Mouse (Mus musculus): ENCODE results near the gene Olfr920. TPM values are rescaled to one million over a fixed set of nuclear protein-coding genes. Genes with fewer than 3 reads are reported as not detected.

Olfr920 gene
- under 1 TPM in 1 of 2 experiments, not detected in 1; 0.05 TPM for total RNA-seq (2021)
- 0.06 and 0.12 TPM in 2 replicates for polyA plus RNA-seq (2012; rRNA removed)
- long read RNA-seq: 0 reads

- Histone ChIP-seq H3K27ac (no peak within 1 kb of the TSS), H3K4me3 (no peak within 1 kb of the TSS), H3K4me1 (ENCODE audit: control insufficient read depth, insufficient read depth, low read length) (no peaks in the 10 kb centered on the region), H3K79me2 (replicated peaks; ENCODE audit: control insufficient read depth, insufficient read depth, low read length) (no peaks in the 10 kb centered on the region), H3K9ac (ENCODE audit: low read depth, low read length) (no peak within 1 kb of the TSS), H3K27me3 (ENCODE audit: control insufficient read depth, insufficient read depth, low read length) (no peaks in the 10 kb centered on the region), H3K36me3 (ENCODE audit: control insufficient read depth, insufficient read depth, low read length) (no peaks in the 10 kb centered on the region)
- WGBS: 80% methylated on average over 1 of the region's 1 CpGs
- intact Hi-C loops (cut with DNase I): no loop called here
- DNase-seq: no peak
- TF ChIP-seq CTCF (IDR thresholded peaks at IDR 0.05): no peak
- no peak for TF ChIP-seq EP300 (IDR thresholded peaks at IDR 0.05; ENCODE audit: insufficient read depth, low read depth, low read length)
- TF ChIP-seq POLR2A (IDR thresholded peaks at IDR 0.05; ENCODE audit: insufficient read depth, low read depth, low read length): no peak
These were observed at the start of gene Olfr920 for GRCm38 (mm10) chr9:38751999-38752398. Gene Olfr920, plus strand, starts transcription at chr9:38752299.

GRCm38 (mm10) chr9:38718102-38718501, 34.0 kb upstream of the Olfr920 start, which contains the start of gene Vwa5a:
Gene Vwa5a, plus strand, starts transcription at chr9:38718268.
- H3K79me2 ChIP-seq (replicated peaks; ENCODE audit: control insufficient read depth, insufficient read depth, low read length): peaks cover 1% of the 10 kb centered on the region; the same call in 1 of the 2 replicates
- peak within 1 kb of the TSS; percentile 85 for H3K27ac ChIP-seq
- H3K4me1 ChIP-seq (ENCODE audit: control insufficient read depth, insufficient read depth, low read length): peaks cover 4% of the 10 kb centered on the region
- no peak for DNase-seq
- H3K9ac ChIP-seq (ENCODE audit: low read depth, low read length): peak within 1 kb of the TSS; percentile 57
- peaks cover 10% of the 10 kb centered on the region for H3K36me3 ChIP-seq (ENCODE audit: control insufficient read depth, insufficient read depth, low read length)
- intact Hi-C loops (cut with DNase I): no loop called here
- no peak for TF ChIP-seq EP300 (IDR thresholded peaks at IDR 0.05; ENCODE audit: insufficient read depth, low read depth, low read length)
- TF ChIP-seq CTCF (IDR thresholded peaks at IDR 0.05): no peak
- peak; percentile 68 for TF ChIP-seq POLR2A (IDR thresholded peaks at IDR 0.05; ENCODE audit: insufficient read depth, low read depth, low read length)
- WGBS: 0% methylated on average over 4 of the region's 4 CpGs
- no peaks in the 10 kb centered on the region for H3K27me3 ChIP-seq (ENCODE audit: control insufficient read depth, insufficient read depth, low read length)
- peak within 1 kb of the TSS; percentile 75 for H3K4me3 ChIP-seq

DNA sequence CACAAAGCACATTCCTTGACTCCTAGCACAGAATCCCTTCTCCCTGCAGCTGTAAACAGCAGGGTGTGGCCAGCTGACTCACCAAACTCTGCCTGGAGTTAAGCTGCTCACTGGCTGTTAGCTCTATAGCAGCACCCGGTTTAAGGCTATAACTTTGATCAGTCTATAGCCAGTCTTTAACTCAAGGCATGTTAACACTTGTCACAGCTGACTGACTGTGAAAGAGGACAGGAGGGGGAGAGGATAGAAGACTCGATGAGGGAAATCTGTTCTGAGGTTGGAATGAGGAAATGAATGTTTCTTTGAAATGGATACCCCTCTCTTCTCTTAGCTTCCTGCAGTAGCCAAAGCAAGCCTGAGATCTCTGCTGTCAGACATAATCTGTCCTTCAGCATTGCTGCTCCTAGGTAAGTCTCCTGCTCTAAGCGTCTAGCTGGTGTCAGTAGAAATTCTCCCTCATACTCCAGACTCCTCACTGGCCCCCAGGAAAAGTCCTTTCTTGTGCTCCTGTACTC, 33.1 kb upstream of the Olfr920 start:
- no peak for TF ChIP-seq POLR2A (IDR thresholded peaks at IDR 0.05; ENCODE audit: insufficient read depth, low read depth, low read length)
- TF ChIP-seq CTCF (IDR thresholded peaks at IDR 0.05): no peak
- TF ChIP-seq EP300 (IDR thresholded peaks at IDR 0.05; ENCODE audit: insufficient read depth, low read depth, low read length): no peak
- peaks cover 4% of the 10 kb centered on the region for H3K4me1 ChIP-seq (ENCODE audit: control insufficient read depth, insufficient read depth, low read length)
- intact Hi-C loops (cut with DNase I): no loop called here
- peaks cover 15% of the 10 kb centered on the region for H3K36me3 ChIP-seq (ENCODE audit: control insufficient read depth, insufficient read depth, low read length)
- H3K27me3 ChIP-seq (ENCODE audit: control insufficient read depth, insufficient read depth, low read length): no peaks in the 10 kb centered on the region
- H3K79me2 ChIP-seq (replicated peaks; ENCODE audit: control insufficient read depth, insufficient read depth, low read length): peaks cover 1% of the 10 kb centered on the region; the same call in 1 of the 2 replicates
- DNase-seq: peak in 1 of 2 experiments; percentile 30
- H3K9ac ChIP-seq (ENCODE audit: low read depth, low read length): peak overlapping the region; percentile 57
- peak overlapping the region; percentile 85 for H3K27ac ChIP-seq
- peak overlapping the region; percentile 75 for H3K4me3 ChIP-seq
- WGBS: 0% methylated on average over 3 of the region's 3 CpGs

DNA sequence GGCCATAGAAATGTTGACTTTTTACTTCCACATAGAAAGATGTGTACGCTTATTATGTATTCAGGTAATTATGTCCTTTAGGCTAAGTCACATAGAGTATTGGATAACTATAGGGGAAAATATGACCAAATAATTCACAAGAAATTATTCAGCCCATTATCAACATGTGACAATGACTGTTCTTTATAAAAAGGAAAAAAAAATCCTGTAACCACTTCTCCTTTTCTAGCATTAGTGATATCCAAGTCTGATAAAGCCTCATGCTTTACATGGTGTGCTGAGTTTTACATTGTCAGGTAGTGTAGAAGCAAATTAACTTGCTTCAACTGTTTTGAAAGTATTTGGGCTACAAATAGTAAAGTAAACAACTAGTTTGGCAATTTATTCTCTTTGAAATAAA, 28.1 kb upstream of the Olfr920 start:
- H3K79me2 ChIP-seq (replicated peaks; ENCODE audit: control insufficient read depth, insufficient read depth, low read length): peaks cover 1% of the 10 kb centered on the region; the same call in 1 of the 2 replicates
- peaks cover 4% of the 10 kb centered on the region for H3K4me1 ChIP-seq (ENCODE audit: control insufficient read depth, insufficient read depth, low read length)
- no peak overlapping the region for H3K27ac ChIP-seq
- H3K4me3 ChIP-seq: no peak overlapping the region
- H3K27me3 ChIP-seq (ENCODE audit: control insufficient read depth, insufficient read depth, low read length): no peaks in the 10 kb centered on the region
- intact Hi-C loops (cut with DNase I): no loop called here
- 97% methylated on average over 1 of the region's 1 CpGs for whole genome bisulfite sequencing
- no peak for DNase-seq
- no peak for TF ChIP-seq POLR2A (IDR thresholded peaks at IDR 0.05; ENCODE audit: insufficient read depth, low read depth, low read length)
- TF ChIP-seq EP300 (IDR thresholded peaks at IDR 0.05; ENCODE audit: insufficient read depth, low read depth, low read length): no peak
- no peak for TF ChIP-seq CTCF (IDR thresholded peaks at IDR 0.05)
- H3K36me3 ChIP-seq (ENCODE audit: control insufficient read depth, insufficient read depth, low read length): peaks cover 27% of the 10 kb centered on the region
- H3K9ac ChIP-seq (ENCODE audit: low read depth, low read length): no peak overlapping the region

DNA sequence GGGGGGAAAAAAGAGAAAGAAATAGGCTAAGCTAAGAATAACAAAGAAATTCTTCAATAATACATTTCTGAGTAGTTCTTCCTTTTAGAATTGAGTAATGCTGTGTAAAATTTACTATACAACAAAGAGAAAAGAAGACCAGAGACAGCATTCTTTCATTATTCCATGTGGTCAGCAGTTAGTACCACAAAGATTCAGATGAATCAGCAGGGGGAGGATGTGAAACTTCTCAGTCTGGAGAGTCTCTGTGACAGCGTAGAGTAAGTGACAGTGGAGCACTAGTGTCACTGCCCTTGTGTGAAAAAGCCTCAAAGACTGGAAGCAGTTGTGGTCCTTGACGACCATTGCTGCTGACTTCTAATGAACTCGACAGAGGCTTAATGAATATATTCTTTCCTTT, 23.9 kb upstream of the Olfr920 start:
- intact Hi-C loops (cut with DNase I): no loop called here
- no peak for TF ChIP-seq CTCF (IDR thresholded peaks at IDR 0.05)

GRCm38 (mm10) chr9:38741408-38741807, 10.7 kb upstream of the Olfr920 start:
- DNase-seq: no peak

More for the DNA sequence above, 23.9 kb upstream of the Olfr920 start:
- DNase-seq: no peak
- Histone ChIP-seq H3K36me3 (ENCODE audit: control insufficient read depth, insufficient read depth, low read length) (peaks cover 17% of the 10 kb centered on the region), H3K27me3 (ENCODE audit: control insufficient read depth, insufficient read depth, low read length) (no peaks in the 10 kb centered on the region), H3K4me3 (no peak overlapping the region), H3K4me1 (ENCODE audit: control insufficient read depth, insufficient read depth, low read length) (no peaks in the 10 kb centered on the region), H3K9ac (ENCODE audit: low read depth, low read length) (no peak overlapping the region), H3K27ac (no peak overlapping the region), H3K79me2 (replicated peaks; ENCODE audit: control insufficient read depth, insufficient read depth, low read length) (no peaks in the 10 kb centered on the region)
- WGBS: 79% methylated on average over 3 of the region's 3 CpGs

More at GRCm38 (mm10) chr9:38741408-38741807, 10.7 kb upstream of the Olfr920 start:
- H3K79me2 ChIP-seq (replicated peaks; ENCODE audit: control insufficient read depth, insufficient read depth, low read length): no peaks in the 10 kb centered on the region
- no peaks in the 10 kb centered on the region for H3K27me3 ChIP-seq (ENCODE audit: control insufficient read depth, insufficient read depth, low read length)
- H3K9ac ChIP-seq (ENCODE audit: low read depth, low read length): no peak overlapping the region
- H3K4me1 ChIP-seq (ENCODE audit: control insufficient read depth, insufficient read depth, low read length): no peaks in the 10 kb centered on the region
- H3K36me3 ChIP-seq (ENCODE audit: control insufficient read depth, insufficient read depth, low read length): no peaks in the 10 kb centered on the region; the same call in 1 of the 2 replicates
- no peak overlapping the region for H3K27ac ChIP-seq
- WGBS: 54% methylated on average over 1 of the region's 1 CpGs
- TF ChIP-seq CTCF (IDR thresholded peaks at IDR 0.05): no peak
- TF ChIP-seq EP300 (IDR thresholded peaks at IDR 0.05; ENCODE audit: insufficient read depth, low read depth, low read length): no peak
- no peak for TF ChIP-seq POLR2A (IDR thresholded peaks at IDR 0.05; ENCODE audit: insufficient read depth, low read depth, low read length)
- intact Hi-C loops (cut with DNase I): no loop called here
- H3K4me3 ChIP-seq: no peak overlapping the region

Measured in heart, adult 2 months (tissue).